ENCODE assay signal across 9 mouse cellular contexts in genomic region chr5:36538576-36539187, GRCm38 (mm10). TPM values are rescaled to one million over a fixed set of nuclear protein-coding genes. Genes with fewer than 3 reads are reported as not detected.
A peak's percentile ranks its signal among the peaks of the same experiment; 100 is the strongest.
DNase-seq lines count a peak whose midpoint lies in the region; TF ChIP-seq lines count a peak whose summit lies in the region.
"Had no signal": no experiment of that assay in that cellular context is flagged by ENCODE, and none has a peak within 500 bp of the region (broad histone marks: within the 10 kb centered on the region; RNA-seq: fewer than 3 reads in every experiment).

No protein-coding gene starts in this region.

- peak overlapping the region; percentile 53 for H3K27ac ChIP-seq in layer of hippocampus, adult 2 months

- DNase-seq in heart, postnatal 10 days: peak; percentile 72 to 80
- no peak for DNase-seq in heart, adult 11 months
- peak; percentile 82 for DNase-seq in CD4-positive helper T cell, adult 2 months (ENCODE audit: low read depth, low spot score)
- peak; percentile 81 for DNase-seq in T-cell, adult 2 months (ENCODE audit: low spot score)
- peak; percentile 42 for DNase-seq in embryo, embryonic 9.5 days (ENCODE audit: extremely low spot score)
- DNase-seq in layer of hippocampus, adult 2 months (ENCODE audit: low spot score in 2 of 2): peak in 1 of 2 experiments; percentile 60
- DNase-seq in lung, postnatal 4 days: peak; percentile 38 to 78
- peak; percentile 77 for DNase-seq in testis, postnatal 10 days (ENCODE audit: low spot score)

- intact Hi-C loops in heart, postnatal 10 days (cut with DNase I): loop anchor here (2.0 kb wide), 1 partner anchor 76 kb away; no protein-coding TSS in a partner anchor

- TF ChIP-seq CTCF in layer of hippocampus, adult 2 months (conservative IDR thresholded peaks at IDR 0.05): peak; percentile 95

- no peak overlapping the region for H3K4me3 ChIP-seq in layer of hippocampus, adult 2 months
- H3K4me3 ChIP-seq: erythroblast, embryonic 14.5 days had no signal

RNA-seq across cellular contexts. Expression of gene Ccdc96, which starts 54.3 kb away (rescaled TPM):
- total RNA-seq in heart, postnatal 10 days (2021): under 1 TPM; 0.14 to 0.22 TPM
- total RNA-seq in layer of hippocampus, adult 2 months (2021): 1 to 10 TPM in 1 of 2 experiments, under 1 TPM in 1; 0.91 to 1.3 TPM

RNA-seq across cellular contexts. Expression of gene Tbc1d14, which starts 54.4 kb away (rescaled TPM):
- 10 to 100 TPM; 19.4 to 22.8 TPM for total RNA-seq in heart, postnatal 10 days (2021)
- 100 to 1,000 TPM; 101 to 105 TPM for total RNA-seq in layer of hippocampus, adult 2 months (2021)

RNA-seq across cellular contexts. Expression of gene Tada2b, which starts 54.6 kb away (rescaled TPM):
- total RNA-seq in heart, postnatal 10 days (2021): 10 to 100 TPM; 18.3 to 20.1 TPM
- total RNA-seq in layer of hippocampus, adult 2 months (2021): 10 to 100 TPM; 36.9 to 37.2 TPM

Comparison
In these comparisons a context has a peak if more than half of its experiments do, and no peak if none do; other contexts are left out.
1. RNA of gene Tbc1d14, which starts 54.4 kb away (total RNA-seq): 101 to 105 TPM in layer of hippocampus, adult 2 months; 19.4 to 22.8 TPM in heart, postnatal 10 days; every median in the first group is over 4 times any median in the second.